Mouse (Mus musculus) limb, embryonic 14.5 days (tissue): Measurements from ENCODE around the gene Rbms3. TPM values are rescaled to one million over a fixed set of nuclear protein-coding genes. Genes with fewer than 3 reads are reported as not detected.

Experiments
- ATAC-seq: fragments of 200-750 bp; cut with Nextera tagmentation; 2 replicates; pipeline ENCODE4 v1.8.0; 2017; ENCODE audit warnings: low read depth, moderate number of reproducible peaks, moderate TSS enrichment; ENCODE audit not compliant: low FRiP score
- DNase-seq: peaks from one replicate; pipeline ENCODE4 v3.0.0-alpha.2; 2015; ENCODE audit warnings: low spot score
- H3K27ac ChIP-seq: fragments of 300-500 bp; sonication (generic); replicated peaks from 2 replicates; pipeline ENCODE4 v1.5.1; 2014; ENCODE audit warnings: low read depth, mild to moderate bottlenecking, low read length, moderate library complexity, mixed read lengths
- H3K27me3 ChIP-seq: fragments of 300-500 bp; sonication (generic); 2 replicates; pipeline ENCODE4 v1.6.1; 2014; ENCODE audit warnings: low read length, mixed read lengths; ENCODE audit not compliant: control insufficient read depth, insufficient read depth
- H3K36me3 ChIP-seq: fragments of 300-500 bp; sonication (generic); 2 replicates; pipeline ENCODE4 v1.6.1; 2014; ENCODE audit warnings: mild to moderate bottlenecking, low read length, moderate library complexity, mixed read lengths; ENCODE audit not compliant: control insufficient read depth, insufficient read depth
- H3K4me1 ChIP-seq: fragments of 300-500 bp; sonication (generic); 2 replicates; pipeline ENCODE4 v1.6.1; 2014; ENCODE audit warnings: antibody characterized with exemption, low read length, mixed read lengths; ENCODE audit not compliant: control insufficient read depth, insufficient read depth
- H3K4me2 ChIP-seq: fragments of 300-500 bp; sonication (generic); replicated peaks from 2 replicates; pipeline ENCODE4 v1.6.1; 2014; ENCODE audit warnings: low read depth, mild to moderate bottlenecking, low read length, moderate library complexity; ENCODE audit not compliant: severe bottlenecking
- H3K4me3 ChIP-seq: fragments of 300-500 bp; sonication (generic); replicated peaks from 2 replicates; pipeline ENCODE4 v1.5.1; 2014; ENCODE audit warnings: low read length
- H3K9ac ChIP-seq: fragments of 300-500 bp; sonication (generic); 2 replicates; pipeline ENCODE4 v1.6.1; 2014; ENCODE audit warnings: mild to moderate bottlenecking, low read depth, low read length, moderate library complexity; ENCODE audit not compliant: severe bottlenecking
- H3K9me3 ChIP-seq: fragments of 300-500 bp; sonication (generic); 2 replicates; pipeline ENCODE4 v1.6.1; 2016; ENCODE audit warnings: low read length; ENCODE audit not compliant: control insufficient read depth
- POLR2A ChIP-seq: fragments of 200-500 bp; IDR thresholded peaks from 2 replicates; pipeline ENCODE4 v1.8.0; 2012; ENCODE audit warnings: inconsistent platforms, mild to moderate bottlenecking, moderate library complexity, borderline replicate concordance; ENCODE audit not compliant: insufficient read depth, insufficient read length; ENCODE audit errors: extremely low read depth
- WGBS: fragments of 180-500 bp; shearing (Covaris S2); extraction: QIAGEN DNeasy Blood & Tissue Kit; methylation state at CpG from one replicate; pipeline ENCODE4 v1.1.7; 2014; 5-methylcytosine and 5-hydroxymethylcytosine counted together
- polyA plus RNA-seq, 2 experiments: library from polyadenylated mRNA; depleted of rRNA in 1 of 2; stranded (reverse) in 1 of 2; unstranded in 1 of 2; fragments of >200 nt; fragmentation: Nextera tagmentation in 1 of 2; extraction: Ambion mirVana in 1 of 2; gene quantifications; 2 replicates each; pipeline versions ENCODE4 v1.2.1 to v1.2.3; 2012 to 2014

Gene Rbms3
- polyA plus RNA-seq (2012; rRNA removed) (42.1 and 48.8 TPM in 2 replicates), polyA plus RNA-seq (2014; fragmentation: Nextera tagmentation; extraction: Ambion mirVana) (94.5 and 101 TPM in 2 replicates)

- 0 out of 2 replicates have a peak, but pooled peaks cover 3% of the 10 kb centered on the region for H3K4me1 ChIP-seq
- no peak for TF ChIP-seq POLR2A
- H3K9ac ChIP-seq, result no peak within 1 kb of the TSS
- no peak for ATAC-seq
- WGBS, result 84% methylated on average over 9 of the region's 9 CpGs
- no peak for DNase-seq
- H3K27ac ChIP-seq, result no peak within 1 kb of the TSS
- H3K4me3 ChIP-seq, result no peak within 1 kb of the TSS
- no peak within 1 kb of the TSS for H3K4me2 ChIP-seq
- H3K27me3 ChIP-seq, result no peaks in the 10 kb centered on the region
- no peaks in the 10 kb centered on the region for H3K36me3 ChIP-seq
- H3K9me3 ChIP-seq, result no peaks in the 10 kb centered on the region
Observed at GRCm38 (mm10) chr9:117629771-117630170, at the start of gene Rbms3. TSS of gene Rbms3 (minus strand) at chr9:117629913.

- no peak overlapping the region for H3K27ac ChIP-seq
- H3K4me3 ChIP-seq, result no peak overlapping the region
- WGBS, result 86% methylated on average over 5 of the region's 5 CpGs
- TF ChIP-seq POLR2A, result no peak
- no peak overlapping the region for H3K4me2 ChIP-seq
- DNase-seq, result no peak
- H3K4me1 ChIP-seq, result no peaks in the 10 kb centered on the region
- H3K27me3 ChIP-seq, result no peaks in the 10 kb centered on the region
- H3K9me3 ChIP-seq, result no peaks in the 10 kb centered on the region
- no peaks in the 10 kb centered on the region for H3K36me3 ChIP-seq
- H3K9ac ChIP-seq, result no peak overlapping the region
- ATAC-seq, result no peak
Observed at GRCm38 (mm10) chr9:117673311-117673710, 43.6 kb upstream of the Rbms3 start.

DNA sequence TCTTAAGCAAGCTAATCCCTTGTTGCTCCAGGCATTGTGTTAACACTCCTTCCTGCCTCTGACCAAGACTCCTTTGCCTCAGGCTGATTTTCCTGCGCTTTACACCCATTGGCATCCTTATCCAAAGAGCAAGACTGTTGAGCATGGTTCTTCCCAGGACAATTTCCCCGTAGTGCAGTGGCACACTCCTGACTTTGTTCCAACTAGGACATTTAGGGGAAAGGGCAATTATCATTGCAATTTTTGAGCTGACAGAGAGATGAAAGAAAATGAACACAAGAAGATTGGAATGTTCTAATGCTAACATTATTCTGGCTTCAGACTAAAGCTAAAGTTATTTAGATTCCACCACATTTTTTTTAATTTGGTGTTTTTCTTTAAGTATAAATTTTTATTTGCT is 24.9 kb upstream of the Rbms3 start:
- no peak for TF ChIP-seq POLR2A
- no peak for ATAC-seq
- WGBS, result 64% methylated on average over 2 of the region's 2 CpGs
- H3K4me3 ChIP-seq, result no peak overlapping the region
- H3K9me3 ChIP-seq, result no peaks in the 10 kb centered on the region
- DNase-seq, result no peak
- H3K4me1 ChIP-seq, result no peaks in the 10 kb centered on the region
- no peak overlapping the region for H3K27ac ChIP-seq
- no peak overlapping the region for H3K9ac ChIP-seq
- H3K4me2 ChIP-seq, result no peak overlapping the region
- H3K27me3 ChIP-seq, result no peaks in the 10 kb centered on the region
- H3K36me3 ChIP-seq, result no peaks in the 10 kb centered on the region

- Histone ChIP-seq H3K36me3 (no peaks in the 10 kb centered on the region), H3K9me3 (no peaks in the 10 kb centered on the region), H3K4me2 (no peak overlapping the region), H3K27ac (no peak overlapping the region), H3K27me3 (no peaks in the 10 kb centered on the region), H3K4me1 (no peaks in the 10 kb centered on the region), H3K9ac (no peak overlapping the region), H3K4me3 (no peak overlapping the region)
- ATAC-seq (no peak), DNase-seq (no peak)
- 56% methylated on average over 5 of the region's 5 CpGs for WGBS
- no peak for TF ChIP-seq POLR2A
Observed at GRCm38 (mm10) chr9:117653641-117654040, 23.9 kb upstream of the Rbms3 start.

DNA sequence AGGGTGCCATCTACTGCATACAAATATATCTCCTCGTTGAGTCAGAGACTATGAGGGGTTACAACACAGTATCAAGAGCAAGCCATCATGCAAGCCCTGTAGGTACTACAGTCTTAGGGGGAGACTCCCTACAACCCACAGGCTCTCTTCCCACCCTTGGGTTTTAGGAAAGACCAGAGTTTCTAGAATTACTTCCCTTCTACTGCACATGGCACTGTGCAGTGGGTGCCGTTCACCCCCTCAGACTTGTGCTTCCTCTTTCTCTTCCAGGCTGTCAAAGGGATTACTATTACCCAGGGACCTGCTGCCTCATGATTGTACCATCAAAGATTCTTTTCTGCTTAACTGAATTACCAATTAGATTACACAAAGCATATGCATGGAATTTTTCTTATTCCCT is 16.4 kb upstream of the Rbms3 start:
- no peak overlapping the region for H3K27ac ChIP-seq
- no peak overlapping the region for H3K4me3 ChIP-seq
- no peaks in the 10 kb centered on the region for H3K36me3 ChIP-seq
- no peaks in the 10 kb centered on the region for H3K9me3 ChIP-seq
- no peak overlapping the region for H3K4me2 ChIP-seq
- DNase-seq, result no peak
- no peak for ATAC-seq
- H3K27me3 ChIP-seq, result no peaks in the 10 kb centered on the region
- peaks cover 6% of the 10 kb centered on the region; the same call in 1 of the 2 replicates for H3K4me1 ChIP-seq
- no peak overlapping the region for H3K9ac ChIP-seq
- 75% methylated on average over 2 of the region's 2 CpGs for WGBS
- TF ChIP-seq POLR2A, result no peak
